Mouse (Mus musculus) hindlimb bud, embryonic 11.5 days (tissue): ENCODE measurements around the gene Cep41.

Source experiments
- DNase-seq: peaks from one replicate; pipeline ENCODE4 v3.0.0-alpha.2; 2012; ENCODE audit warnings: low read depth, low spot score; ENCODE audit errors: extremely low spot score

Cep41 gene

DNA sequence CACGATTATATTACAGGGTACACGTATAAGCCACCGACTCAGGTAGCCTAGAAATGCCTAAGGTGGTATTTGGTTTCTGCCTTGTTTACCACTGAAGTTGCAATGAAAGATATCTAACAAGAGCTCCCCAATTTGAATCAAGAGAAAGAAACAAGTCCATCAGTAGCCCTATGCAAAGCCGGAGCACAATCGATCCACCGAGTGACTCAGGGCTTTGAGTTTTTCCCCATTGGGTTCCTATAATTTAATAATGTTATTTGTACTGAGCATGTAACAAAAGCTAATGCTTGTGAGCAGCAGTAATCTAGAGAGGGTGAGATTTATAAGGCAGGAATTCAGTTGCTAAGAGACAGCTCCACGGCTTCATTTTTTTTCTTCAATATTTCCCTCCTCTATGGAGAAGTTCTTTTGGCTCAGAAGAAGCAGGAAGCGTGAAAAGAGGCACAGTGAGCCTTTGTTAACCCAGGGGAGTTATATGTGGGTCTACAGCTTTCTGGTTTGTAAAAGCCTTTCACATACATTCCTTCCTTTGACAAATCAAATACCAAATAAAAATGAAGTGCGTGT, 18.8 kb downstream of the Cep41 start:
- no peak for DNase-seq

DNA sequence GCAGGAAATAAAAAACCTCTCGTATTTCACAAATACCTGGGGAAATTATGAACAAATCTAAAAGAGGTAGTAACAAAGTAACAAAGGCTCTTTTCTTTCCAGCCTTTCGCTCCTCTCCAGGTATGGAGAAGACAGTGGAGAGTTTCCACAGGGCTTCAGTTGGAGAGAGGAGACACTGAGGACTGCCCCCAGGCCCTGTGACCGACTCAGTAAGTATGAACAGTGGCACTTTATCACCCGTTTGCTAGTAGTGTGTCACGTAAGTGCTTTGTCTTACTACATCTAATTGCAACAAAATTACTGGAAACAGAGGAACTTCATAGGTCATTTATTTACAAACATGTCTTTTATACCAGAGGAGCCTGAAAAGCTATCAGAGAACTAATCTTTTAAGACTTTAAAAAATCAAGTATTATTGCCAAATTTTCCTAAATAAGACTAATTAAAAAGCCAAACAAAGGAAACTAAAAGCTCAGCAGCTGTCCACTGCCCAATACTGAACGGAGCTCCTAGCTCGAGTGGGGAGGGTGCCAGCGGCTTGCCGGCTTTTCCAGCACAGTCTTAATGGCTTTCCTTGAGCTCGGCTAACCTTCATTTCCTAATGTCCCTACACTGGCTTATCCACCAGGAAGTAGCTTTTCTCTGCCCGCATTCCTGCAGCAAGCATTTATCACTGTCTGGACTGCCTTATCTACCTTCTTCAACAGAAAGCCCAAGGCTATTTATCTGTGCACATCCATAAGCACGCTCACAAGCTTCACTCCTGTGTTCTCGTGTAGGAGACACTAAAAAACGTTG, 19.6 kb downstream of the Cep41 start:
- DNase-seq: no peak

DNA sequence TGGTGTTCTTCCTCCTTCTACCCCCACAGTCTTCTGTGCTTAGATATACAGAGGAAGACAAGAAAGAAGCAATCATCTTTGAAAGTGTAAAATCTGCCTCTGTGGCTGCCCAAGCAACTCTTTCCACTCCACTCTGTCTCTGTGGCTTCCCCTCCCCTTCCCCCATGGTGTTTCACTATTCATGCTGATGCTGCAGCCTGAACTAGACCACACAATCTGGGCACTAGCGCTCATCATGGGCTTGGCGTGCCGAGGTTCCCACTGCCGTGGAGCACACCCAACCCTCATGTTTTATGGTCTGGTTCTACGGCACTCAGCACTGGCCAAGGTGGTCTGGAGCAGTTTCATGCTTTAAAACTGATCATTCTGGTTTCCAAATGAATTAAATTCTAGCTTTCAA, 21.9 kb downstream of the Cep41 start:
- DNase-seq: no peak

DNA sequence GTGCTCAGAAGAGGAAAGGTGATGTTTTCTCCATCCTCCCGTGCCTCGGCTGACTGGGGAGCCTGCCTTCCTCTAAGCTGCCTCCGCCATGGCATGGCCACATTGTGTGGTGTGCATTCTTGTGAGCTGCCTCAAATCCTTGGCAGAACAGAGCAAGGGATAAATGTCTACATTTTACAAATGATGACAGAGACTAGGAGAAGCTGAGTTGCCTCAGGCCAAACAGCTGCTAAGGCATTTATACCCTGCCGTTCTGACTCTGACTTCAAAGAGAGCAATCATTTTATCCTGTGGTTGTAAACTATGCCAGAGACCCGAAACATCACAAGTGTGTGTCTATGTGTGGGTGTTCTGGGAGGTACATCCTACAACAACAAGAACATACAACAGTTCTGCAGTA, 26.0 kb downstream of the Cep41 start:
- no peak for DNase-seq

DNA sequence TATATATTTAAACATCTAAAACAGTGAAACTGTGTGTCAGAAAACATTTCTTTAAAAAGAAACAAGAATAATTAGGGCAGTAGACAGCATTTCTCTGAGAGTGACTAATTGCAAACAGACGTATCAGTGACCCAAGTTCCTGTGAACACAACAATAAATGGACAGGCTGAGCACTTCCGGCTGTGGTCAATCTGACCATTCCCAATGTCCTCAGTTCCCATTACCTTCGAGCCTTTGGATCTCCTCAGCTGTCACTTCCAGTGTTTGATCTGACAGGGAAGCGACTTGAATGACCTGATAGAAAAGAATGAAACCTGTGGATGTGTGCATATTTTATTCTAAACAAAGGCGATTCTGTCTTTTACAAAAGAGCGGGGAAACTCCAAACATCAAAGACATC, 27.5 kb downstream of the Cep41 start:
- no peak for DNase-seq

DNA sequence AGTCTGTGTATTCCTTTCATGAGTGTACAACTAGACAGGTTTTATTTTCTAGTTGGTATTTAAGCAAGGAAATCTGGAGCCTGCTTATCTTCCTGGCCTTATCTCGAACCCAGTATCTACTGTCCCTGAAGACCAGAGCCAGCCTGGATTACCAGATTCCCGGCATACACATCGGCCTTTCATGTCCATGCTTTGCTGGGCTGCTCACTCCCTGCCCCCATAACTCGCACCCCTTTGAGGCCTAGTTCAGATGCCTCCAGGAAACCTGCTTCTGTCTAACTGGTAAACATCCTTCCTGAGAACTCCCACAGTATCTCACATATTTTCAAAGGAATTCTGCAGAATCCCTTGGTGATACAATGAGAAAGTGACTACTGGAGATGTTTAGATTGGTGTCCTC, 28.3 kb downstream of the Cep41 start:
- DNase-seq: no peak

DNA sequence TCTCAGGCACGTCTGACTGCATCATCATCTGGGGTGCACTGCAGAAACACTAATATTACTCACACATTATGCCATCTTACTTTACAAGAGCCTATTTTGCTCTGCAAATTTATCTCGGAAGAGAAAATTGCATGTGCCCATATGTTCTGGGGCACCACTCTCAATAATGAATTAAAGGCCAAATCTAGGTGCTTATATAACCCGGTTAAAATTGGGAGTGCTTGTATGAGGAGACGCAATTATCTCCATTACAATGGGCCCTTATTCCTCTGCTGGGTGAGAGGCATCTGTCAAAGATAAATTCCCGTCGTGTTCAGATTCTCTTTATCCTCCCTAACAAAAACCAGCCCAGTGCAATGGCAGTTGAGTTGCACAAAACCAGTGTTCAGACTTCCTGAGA, 28.8 kb downstream of the Cep41 start:
- DNase-seq: no peak

DNA sequence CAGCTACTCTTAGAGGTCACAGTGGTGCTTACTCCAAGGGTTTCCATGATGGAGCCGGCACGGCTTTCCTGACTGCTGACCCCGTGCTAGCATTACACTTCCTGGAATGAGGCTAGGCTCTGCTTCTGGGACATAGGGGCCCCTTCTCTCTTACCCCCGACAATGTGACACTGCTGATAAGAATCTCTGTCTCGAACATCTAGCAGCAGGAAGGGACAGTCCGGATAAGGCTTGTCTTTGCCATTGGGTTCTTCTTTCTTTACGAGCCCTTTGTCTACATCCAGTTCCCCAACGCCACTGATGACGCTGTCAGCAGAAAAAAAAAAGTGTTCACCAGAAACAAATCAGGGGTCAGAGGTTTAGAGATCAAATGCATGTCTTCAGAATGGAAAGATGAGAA, 34.9 kb downstream of the Cep41 start:
- DNase-seq: no peak

DNA sequence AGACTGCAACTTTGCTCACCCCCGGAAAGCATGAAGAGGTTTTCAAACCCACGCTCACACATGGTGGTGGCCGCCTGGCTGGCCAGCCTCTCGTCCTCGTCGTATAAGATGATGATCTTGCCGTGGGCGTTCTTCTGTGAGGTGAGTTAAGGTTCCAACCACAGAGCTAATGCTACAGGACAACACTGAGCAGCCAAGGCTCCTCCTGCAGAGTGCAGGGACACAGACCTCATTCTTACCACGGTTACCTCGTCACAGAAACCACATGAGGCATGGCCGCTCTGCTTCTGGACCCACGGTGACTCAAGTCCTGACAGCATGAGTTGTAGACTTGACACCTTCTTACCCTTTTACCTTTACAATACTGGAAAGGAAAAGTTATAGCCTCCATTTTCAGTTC, 36.3 kb downstream of the Cep41 start:
- no peak for DNase-seq

DNA sequence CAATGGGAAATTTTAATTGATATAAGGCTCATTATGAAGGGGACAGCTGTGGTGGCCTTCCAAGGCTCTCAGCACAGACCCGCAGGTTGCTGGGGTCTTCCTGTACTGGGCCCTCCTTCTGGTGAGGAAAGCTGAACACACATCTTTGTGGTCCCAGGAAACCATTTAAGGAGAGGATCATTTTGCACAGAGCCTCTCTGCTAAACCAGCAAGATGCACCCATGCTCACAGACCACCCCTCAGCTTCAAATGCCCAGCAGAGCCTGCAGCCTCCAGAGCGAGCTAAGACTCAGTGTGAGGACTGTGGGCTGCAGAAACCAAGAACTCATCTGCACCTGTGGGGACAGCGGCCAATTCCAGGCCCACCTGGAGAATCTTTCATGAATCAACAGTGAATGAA, 38.6 kb downstream of the Cep41 start:
- DNase-seq: no peak

DNA sequence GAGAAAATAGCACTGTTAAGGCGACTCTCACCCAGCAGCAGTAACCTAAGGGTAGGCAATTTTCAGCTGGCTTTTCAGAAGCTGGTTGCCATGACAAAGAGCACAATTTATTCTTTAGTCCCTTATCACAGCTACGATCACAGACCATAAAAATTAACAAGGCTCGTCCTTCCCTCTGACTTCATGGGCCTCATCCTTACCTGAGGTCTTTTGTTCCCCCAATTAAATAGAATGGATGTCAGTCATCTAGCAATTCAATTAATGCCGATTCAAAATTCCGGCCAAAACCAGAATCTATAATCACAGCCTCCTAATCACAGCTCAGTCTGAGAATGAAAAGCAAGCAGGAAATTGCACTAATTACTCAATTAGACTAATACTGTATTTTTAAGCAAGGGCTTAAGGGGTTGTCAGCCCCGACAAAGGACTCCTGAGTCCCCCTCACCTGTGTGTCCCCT, 39.1 kb downstream of the Cep41 start:
- no peak for DNase-seq

DNA sequence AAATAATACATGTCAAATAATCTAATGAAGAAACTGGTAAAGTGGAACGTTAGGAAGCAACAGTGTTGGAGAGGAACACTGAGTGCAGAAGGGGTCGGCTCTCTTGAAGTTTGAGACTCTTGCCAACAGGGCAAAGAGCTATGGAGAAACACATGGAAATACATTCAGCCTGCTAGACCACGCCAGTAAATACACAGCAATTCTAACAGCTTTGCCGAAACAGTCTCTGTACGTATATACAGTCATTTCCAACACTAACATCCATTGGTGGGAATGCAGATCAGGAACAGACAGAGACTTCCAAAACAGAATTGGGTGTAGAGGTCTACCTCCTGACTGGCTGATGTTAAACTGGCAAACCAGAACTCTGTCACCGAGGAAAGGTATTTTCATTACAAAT, 40.0 kb downstream of the Cep41 start:
- no peak for DNase-seq

DNA sequence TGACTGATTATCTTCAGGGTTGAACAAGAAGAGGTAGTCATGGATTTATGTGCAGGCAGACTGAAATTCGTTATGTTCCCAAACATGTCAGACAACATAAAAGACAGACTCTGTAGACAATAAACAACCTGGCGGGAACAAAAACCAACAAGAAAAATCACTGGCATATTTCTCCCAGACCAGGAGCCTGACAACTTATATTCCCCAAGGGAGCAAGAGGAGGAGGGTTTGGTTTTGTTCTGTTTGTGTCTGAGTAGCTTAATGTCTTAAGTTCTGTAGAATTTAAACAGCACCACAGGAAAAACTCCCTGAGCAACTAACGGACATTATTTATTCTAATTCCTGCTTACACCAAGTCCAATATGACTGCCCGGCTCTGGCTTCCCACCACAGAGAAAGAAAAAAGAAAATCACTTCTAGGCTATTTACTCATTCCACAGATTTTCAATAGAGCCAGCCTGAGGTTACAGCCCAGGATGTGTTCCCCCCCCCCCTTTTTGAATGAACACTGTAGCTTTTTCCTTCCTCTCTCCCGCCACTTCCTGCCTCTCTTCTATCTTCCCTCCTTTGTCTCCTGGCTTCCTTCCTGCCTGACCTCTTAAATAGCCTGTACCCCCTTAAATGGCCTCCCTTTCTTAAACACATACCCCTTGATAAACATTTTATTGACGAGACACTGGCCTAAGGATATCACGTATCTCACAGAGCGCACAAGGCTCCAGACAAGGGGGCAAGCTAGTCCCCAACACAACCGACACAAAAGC, 40.9 kb downstream of the Cep41 start:
- no peak for DNase-seq

DNA sequence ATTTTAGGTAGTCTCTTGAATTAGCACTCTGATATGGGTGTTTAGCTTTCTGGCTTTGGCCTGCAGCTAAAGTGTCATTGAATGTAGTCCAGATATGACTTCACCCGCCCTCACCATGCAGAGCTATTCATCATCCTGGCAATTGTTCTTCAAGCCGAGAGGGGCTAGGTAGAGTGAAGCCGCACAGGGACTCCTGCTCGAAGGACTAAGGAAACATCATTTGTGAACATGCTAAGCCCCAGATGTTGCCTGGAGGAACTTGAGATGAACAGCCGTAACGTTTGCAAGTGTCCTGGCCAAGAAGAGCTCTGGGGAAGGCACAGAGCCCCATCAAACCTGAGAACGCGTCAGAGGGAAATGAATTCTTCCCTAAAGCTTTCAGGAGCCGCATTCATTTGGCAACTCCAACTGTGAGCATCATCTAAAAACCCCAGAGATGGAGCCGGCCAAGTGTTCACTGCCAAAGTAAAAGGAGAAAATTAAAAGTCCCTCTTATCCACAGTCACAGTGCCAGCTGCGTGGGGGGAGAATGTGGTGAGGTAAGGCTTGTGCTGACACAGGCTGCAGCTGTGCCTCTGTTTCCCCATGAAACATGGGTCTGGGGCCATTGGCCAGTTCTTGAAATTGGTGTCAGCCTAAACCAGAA, 43.8 kb downstream of the Cep41 start:
- DNase-seq: no peak

DNA sequence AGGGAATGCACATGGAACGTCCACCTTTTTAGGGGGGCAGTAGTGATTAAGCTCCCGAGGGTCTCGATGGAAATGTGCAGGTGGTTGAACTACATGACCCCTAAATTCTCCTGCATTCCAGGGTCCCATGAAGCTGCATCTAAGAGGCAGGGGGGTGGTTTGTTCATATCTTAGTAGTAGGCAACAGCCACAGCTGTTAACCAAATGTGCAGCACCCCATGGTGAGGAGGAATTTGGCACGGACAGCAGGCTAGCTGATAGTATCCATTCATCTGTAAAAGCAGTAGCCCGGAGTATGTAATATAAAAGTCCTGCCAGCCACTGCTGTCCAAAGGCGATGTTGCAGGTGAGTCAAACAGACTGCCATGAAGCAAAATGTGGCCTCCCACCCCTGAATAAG, 48.2 kb downstream of the Cep41 start:
- no peak for DNase-seq

DNA sequence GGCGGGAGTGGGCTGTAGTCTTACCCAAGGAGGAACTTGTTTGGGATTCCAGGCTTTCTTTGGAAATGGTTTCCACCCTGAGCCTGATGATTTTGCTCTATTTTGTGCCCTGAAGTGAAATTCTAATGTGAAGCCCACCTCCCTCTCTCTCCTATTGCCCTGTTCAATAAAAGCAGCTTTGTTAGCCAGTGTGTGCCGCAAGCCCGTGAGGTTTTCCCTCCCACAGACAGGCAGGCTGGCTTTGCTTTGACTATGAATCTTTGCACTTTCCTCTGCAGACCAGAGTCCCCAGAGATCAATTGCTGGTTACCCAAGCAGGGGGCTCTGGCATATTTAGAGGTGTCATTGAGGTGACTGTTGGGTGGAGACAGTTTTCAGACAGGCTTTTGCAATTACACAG, 49.1 kb downstream of the Cep41 start:
- DNase-seq: no peak

DNA sequence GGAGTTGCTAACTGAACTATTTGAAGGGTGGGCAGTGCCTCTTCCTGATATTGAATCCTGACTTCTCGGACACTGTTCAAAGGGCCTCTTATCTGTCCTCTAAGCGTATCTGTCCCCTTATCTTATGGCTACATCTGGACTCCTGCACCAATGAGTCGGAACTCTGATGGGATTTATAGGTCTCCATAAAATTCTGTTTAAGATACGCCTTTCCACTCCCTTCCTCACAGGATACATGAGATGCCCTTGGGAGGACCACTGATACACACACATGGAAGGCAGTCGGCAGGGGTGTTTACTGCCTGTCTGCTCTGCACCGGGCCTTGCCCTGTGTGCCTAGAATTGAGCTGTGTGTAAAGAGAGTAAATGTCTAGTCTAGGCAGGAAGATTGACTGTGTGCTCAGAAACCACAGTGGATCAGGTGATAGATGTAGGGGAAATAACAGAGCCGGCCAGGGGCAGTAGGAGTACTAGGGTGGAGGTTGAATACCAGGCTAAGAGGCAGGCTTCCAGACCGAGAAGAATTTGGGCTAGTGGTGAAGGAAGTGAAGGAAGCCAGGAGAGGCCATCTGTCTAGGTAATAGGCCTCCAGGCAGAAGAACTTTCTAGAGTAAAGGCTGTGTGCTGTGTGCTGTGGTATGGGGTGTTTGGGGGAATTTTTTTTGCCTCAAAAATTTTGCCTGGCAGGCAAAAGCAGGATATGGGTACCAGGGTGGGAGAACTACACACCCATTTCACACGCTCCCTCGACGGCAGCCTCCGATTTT, 49.7 kb downstream of the Cep41 start:
- no peak for DNase-seq

DNA sequence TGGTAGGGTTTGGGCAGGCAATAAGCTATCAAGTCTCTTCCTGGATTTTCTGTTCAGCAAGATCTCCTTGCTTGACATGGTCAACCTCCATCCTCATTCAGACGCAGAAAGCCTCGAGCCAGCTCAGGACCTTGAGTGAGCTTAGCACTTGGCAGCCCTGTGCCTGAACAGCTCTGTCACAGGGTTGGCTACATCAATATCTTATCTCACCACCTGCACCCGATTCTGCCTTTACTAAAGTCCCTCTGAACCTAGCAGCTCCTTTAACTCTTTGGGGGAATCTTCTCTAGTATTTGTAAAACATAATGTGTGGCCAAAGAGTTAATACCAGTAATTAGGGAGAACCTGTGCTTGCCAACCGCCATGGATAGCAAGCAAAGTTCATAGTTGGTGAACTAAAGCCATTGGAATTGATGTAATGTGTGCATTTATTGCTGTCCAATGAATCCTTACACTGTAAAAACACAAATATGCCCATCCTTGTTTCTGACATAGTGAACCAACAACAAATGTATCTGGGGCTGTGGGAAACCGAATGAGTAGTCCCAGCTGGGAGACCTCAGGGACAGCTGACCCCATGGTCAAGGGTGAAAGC, 54.8 kb downstream of the Cep41 start, which contains the start of gene Cpa1:
TSS of gene Cpa1 (plus strand) at position 545 of the 595 bp plus-strand sequence.
- no peak for DNase-seq

DNA sequence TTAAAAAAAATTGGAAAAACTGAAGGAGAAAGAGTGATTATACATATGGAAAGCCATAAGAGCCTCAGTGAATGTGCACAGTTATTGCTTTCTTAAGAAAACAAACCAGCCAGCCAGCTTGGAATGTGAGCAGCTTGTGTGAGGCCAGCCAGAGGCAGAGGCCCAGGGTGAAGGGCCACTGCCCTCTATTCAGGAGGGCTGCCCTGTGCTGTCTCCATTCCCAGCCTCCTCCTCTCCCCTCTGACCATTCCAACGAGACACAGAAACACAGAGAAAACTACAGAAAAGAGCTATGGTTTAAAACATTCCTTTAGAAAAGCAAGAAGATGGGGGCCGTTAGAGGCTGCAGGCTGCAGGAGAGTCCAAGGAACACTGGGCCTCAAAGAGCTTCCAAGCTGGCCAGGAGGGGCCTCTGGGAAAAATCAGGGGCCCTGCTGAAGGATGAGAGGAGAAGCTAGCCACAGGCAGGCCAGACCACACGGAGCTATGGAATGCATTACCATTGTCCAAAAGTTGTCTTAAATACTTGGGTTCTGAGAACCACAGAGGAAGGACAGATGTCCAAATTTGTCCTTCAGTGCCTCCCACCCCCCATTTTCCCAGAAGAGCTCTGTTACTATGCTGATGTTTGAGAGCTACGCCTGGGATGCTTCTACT, 57.2 kb downstream of the Cep41 start:
- DNase-seq: no peak

DNA sequence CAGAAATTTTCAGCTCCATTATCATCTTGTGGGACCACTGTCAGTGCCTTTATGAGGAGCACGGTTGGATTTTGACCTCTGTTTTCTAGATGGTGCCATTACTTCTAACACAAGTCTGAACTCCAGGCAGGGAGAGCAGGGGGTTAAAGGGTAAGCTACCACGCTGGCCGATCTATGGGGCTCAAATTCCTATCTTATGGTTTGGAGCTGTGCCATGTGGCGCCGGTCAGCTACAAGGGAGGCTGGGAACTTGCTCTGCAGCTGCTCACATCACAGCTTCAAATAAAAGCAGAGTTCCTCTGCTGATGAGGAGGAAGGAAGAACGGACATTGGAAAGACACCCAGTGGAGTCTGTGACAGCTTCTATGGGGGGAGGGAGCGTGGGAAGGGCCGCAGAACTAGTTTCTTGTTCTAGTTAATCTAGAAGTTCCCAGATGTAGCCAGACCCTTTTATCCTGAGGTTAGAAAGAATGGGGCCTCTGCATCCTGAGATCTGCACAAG, 58.1 kb downstream of the Cep41 start:
- no peak for DNase-seq
